Mouse (Mus musculus): ENCODE results near the gene Ptpn12. TPM values are rescaled to one million over a fixed set of nuclear protein-coding genes. Genes with fewer than 3 reads are reported as not detected.

Gene Ptpn12
- total RNA-seq, 1 experiment = 21.3 TPM

- DNase-seq (ENCODE audit: low read depth, low spot score) = no peak
- Histone ChIP-seq H3K9ac (ENCODE audit: insufficient read depth, low read depth, low read length, poor library complexity, severe bottlenecking) (no peak overlapping the region), H3K27ac (ENCODE audit: insufficient read depth, low read depth, low read length, poor library complexity, severe bottlenecking) (no peak overlapping the region), H3K9me3 (ENCODE audit: control insufficient read depth, insufficient read depth, low read depth, low read length) (no peaks in the 10 kb centered on the region), H3K4me1 (ENCODE audit: control insufficient read depth in 2 of 2, insufficient read depth in 2 of 2, low read length in 2 of 2, poor library complexity in 1 of 2) (peaks cover 0 to 6% of the 10 kb centered on the region in 2 experiments; a peak in 2 of 4 replicates), H3K36me3 (ENCODE audit: control insufficient read depth, insufficient read depth, low read length, poor library complexity, severe bottlenecking) (no peaks in the 10 kb centered on the region), H3K4me3 (ENCODE audit: insufficient read depth in 1 of 2, low read depth in 1 of 2, low read length in 2 of 2, poor library complexity in 1 of 2, severe bottlenecking in 1 of 2) (no peak overlapping the region)
- TF ChIP-seq ZNF384 (IDR thresholded peaks at IDR 0.05; ENCODE audit: low read depth, low read length) (no peak), HCFC1 (IDR thresholded peaks at IDR 0.05; ENCODE audit: borderline replicate concordance, insufficient read depth, low read length) (no peak), CHD2 (IDR thresholded peaks at IDR 0.05; ENCODE audit: low read depth, low read length) (no peak), ZC3H11A (IDR thresholded peaks at IDR 0.05; ENCODE audit: borderline replicate concordance, low read depth, low read length) (no peak), MAFK (IDR thresholded peaks at IDR 0.05; ENCODE audit: insufficient read depth, low read depth, low read length) (no peak)
- in situ Hi-C loops (cut with MboI; ENCODE audit: low sequenced_read_pairs in 2 of 2, unreplicated experiment in 2 of 2) = no loop called here
Measured at GRCm38 (mm10) chr5:21046150-21047048, 9.3 kb downstream of the Ptpn12 start.

DNA sequence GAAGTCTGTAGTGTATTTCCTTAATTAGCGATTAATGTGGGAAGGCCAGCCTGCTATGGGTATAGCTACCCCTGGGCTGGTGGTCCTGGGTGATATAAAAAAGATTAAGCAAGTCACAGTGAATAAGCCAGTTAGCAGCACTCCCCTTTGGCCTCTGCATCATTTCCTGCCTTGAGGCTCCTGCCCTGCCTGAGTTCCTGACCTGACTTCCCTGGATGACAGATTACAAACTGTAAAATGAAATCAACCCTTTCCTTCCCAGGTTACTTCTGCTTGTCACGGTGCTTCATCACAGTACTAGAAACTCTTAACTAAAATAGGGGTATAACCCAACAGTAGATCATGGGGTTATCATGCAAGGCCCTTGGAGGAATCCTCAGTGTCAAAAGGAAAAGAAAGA is 10.2 kb downstream of the Ptpn12 start:
- Histone ChIP-seq H3K9ac (ENCODE audit: insufficient read depth, low read depth, low read length, poor library complexity, severe bottlenecking) (no peak overlapping the region), H3K9me3 (ENCODE audit: control insufficient read depth, insufficient read depth, low read depth, low read length) (no peaks in the 10 kb centered on the region), H3K4me1 (ENCODE audit: control insufficient read depth in 2 of 2, insufficient read depth in 2 of 2, low read length in 2 of 2, poor library complexity in 1 of 2) (peaks cover 0 to 6% of the 10 kb centered on the region in 2 experiments; a peak in 2 of 4 replicates), H3K36me3 (ENCODE audit: control insufficient read depth, insufficient read depth, low read length, poor library complexity, severe bottlenecking) (no peaks in the 10 kb centered on the region), H3K4me3 (ENCODE audit: insufficient read depth in 1 of 2, low read depth in 1 of 2, low read length in 2 of 2, poor library complexity in 1 of 2, severe bottlenecking in 1 of 2) (no peak overlapping the region), H3K27ac (ENCODE audit: insufficient read depth, low read depth, low read length, poor library complexity, severe bottlenecking) (no peak overlapping the region)
- DNase-seq (ENCODE audit: low read depth, low spot score) = no peak
- TF ChIP-seq ZC3H11A (IDR thresholded peaks at IDR 0.05; ENCODE audit: borderline replicate concordance, low read depth, low read length) (no peak), MAFK (IDR thresholded peaks at IDR 0.05; ENCODE audit: insufficient read depth, low read depth, low read length) (no peak), ZNF384 (IDR thresholded peaks at IDR 0.05; ENCODE audit: low read depth, low read length) (no peak), HCFC1 (IDR thresholded peaks at IDR 0.05; ENCODE audit: borderline replicate concordance, insufficient read depth, low read length) (no peak), CHD2 (IDR thresholded peaks at IDR 0.05; ENCODE audit: low read depth, low read length) (no peak)
- in situ Hi-C loops (cut with MboI; ENCODE audit: low sequenced_read_pairs in 2 of 2, unreplicated experiment in 2 of 2) = no loop called here

GRCm38 (mm10) chr5:21038100-21038499 is 17.6 kb downstream of the Ptpn12 start:
- Histone ChIP-seq H3K27ac (ENCODE audit: insufficient read depth, low read depth, low read length, poor library complexity, severe bottlenecking) (no peak overlapping the region), H3K4me3 (ENCODE audit: insufficient read depth in 1 of 2, low read depth in 1 of 2, low read length in 2 of 2, poor library complexity in 1 of 2, severe bottlenecking in 1 of 2) (no peak overlapping the region), H3K36me3 (ENCODE audit: control insufficient read depth, insufficient read depth, low read length, poor library complexity, severe bottlenecking) (no peaks in the 10 kb centered on the region), H3K4me1 (ENCODE audit: control insufficient read depth in 2 of 2, insufficient read depth in 2 of 2, low read length in 2 of 2, poor library complexity in 1 of 2) (no peaks in the 10 kb centered on the region; a peak in 3 of 4 replicates), H3K9me3 (ENCODE audit: control insufficient read depth, insufficient read depth, low read depth, low read length) (no peaks in the 10 kb centered on the region), H3K9ac (ENCODE audit: insufficient read depth, low read depth, low read length, poor library complexity, severe bottlenecking) (no peak overlapping the region)
- TF ChIP-seq HCFC1 (IDR thresholded peaks at IDR 0.05; ENCODE audit: borderline replicate concordance, insufficient read depth, low read length) (no peak), ZNF384 (IDR thresholded peaks at IDR 0.05; ENCODE audit: low read depth, low read length) (no peak), MAFK (IDR thresholded peaks at IDR 0.05; ENCODE audit: insufficient read depth, low read depth, low read length) (no peak), CHD2 (IDR thresholded peaks at IDR 0.05; ENCODE audit: low read depth, low read length) (no peak), ZC3H11A (IDR thresholded peaks at IDR 0.05; ENCODE audit: borderline replicate concordance, low read depth, low read length) (no peak)
- DNase-seq (ENCODE audit: low read depth, low spot score) = no peak
- in situ Hi-C loops (cut with MboI; ENCODE audit: low sequenced_read_pairs in 2 of 2, unreplicated experiment in 2 of 2) = no loop called here

DNA sequence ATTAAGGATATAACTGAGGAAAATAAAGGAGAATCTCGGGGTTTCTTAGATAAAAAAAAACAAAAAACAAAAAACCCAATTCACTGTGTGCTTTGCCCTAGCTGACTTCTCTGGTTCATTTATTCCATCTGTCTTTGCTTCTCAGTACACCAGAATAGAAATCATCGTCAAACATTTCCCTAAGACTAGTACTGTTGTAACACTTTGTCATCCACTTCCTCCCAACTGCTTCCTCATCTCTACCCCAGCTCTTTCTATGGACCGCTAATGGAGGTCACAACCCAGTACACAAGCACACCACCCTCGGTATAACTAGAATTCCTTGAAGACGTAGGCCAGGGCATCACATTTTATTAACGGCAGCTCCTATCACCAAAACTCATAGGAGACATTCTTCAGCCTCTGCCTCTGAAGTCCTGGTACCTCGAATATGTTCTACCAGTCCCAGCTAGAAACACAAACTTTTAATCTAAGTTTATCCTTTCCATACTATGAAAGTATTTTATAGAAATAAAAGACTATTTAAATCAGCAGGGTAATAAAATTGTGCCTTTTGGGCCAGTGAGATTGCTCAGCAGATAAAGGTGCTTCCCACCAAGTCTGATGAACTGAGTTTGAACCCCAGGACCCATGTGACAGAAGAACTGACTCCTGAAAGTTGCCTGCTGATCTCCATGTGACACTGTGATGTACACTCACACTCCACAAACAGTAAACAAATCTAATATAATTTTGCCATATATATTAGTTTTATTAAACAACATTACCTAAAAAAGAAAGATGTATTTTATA is 19.8 kb downstream of the Ptpn12 start:
- Histone ChIP-seq H3K9ac (ENCODE audit: insufficient read depth, low read depth, low read length, poor library complexity, severe bottlenecking) (no peak overlapping the region), H3K4me1 (ENCODE audit: control insufficient read depth in 2 of 2, insufficient read depth in 2 of 2, low read length in 2 of 2, poor library complexity in 1 of 2) (no peaks in the 10 kb centered on the region; a peak in 2 of 4 replicates), H3K36me3 (ENCODE audit: control insufficient read depth, insufficient read depth, low read length, poor library complexity, severe bottlenecking) (no peaks in the 10 kb centered on the region), H3K27ac (ENCODE audit: insufficient read depth, low read depth, low read length, poor library complexity, severe bottlenecking) (no peak overlapping the region), H3K9me3 (ENCODE audit: control insufficient read depth, insufficient read depth, low read depth, low read length) (no peaks in the 10 kb centered on the region), H3K4me3 (ENCODE audit: insufficient read depth in 1 of 2, low read depth in 1 of 2, low read length in 2 of 2, poor library complexity in 1 of 2, severe bottlenecking in 1 of 2) (no peak overlapping the region)
- in situ Hi-C loops (cut with MboI; ENCODE audit: low sequenced_read_pairs in 2 of 2, unreplicated experiment in 2 of 2) = no loop called here
- no peak for TF ChIP-seq HCFC1 (IDR thresholded peaks at IDR 0.05; ENCODE audit: borderline replicate concordance, insufficient read depth, low read length)
- TF ChIP-seq CHD2 (IDR thresholded peaks at IDR 0.05; ENCODE audit: low read depth, low read length) = no peak
- no peak for TF ChIP-seq MAFK (IDR thresholded peaks at IDR 0.05; ENCODE audit: insufficient read depth, low read depth, low read length)
- TF ChIP-seq ZC3H11A (IDR thresholded peaks at IDR 0.05; ENCODE audit: borderline replicate concordance, low read depth, low read length) = no peak
- no peak for TF ChIP-seq ZNF384 (IDR thresholded peaks at IDR 0.05; ENCODE audit: low read depth, low read length)
- no peak for DNase-seq (ENCODE audit: low read depth, low spot score)

Measured in ES-E14 (cell line).